Mouse (Mus musculus): ENCODE results near the gene Nprl3.

GRCm38 (mm10) chr11:32253121-32253520 lies 14.4 kb downstream of the Nprl3 start:
- no peak for TF ChIP-seq CTCF (IDR thresholded peaks at IDR 0.05; ENCODE audit: low read depth, low read length)
- no peak for TF ChIP-seq GATA1 (IDR thresholded peaks at IDR 0.05; ENCODE audit: borderline replicate concordance, low read length)
- no peak for TF ChIP-seq GATA2 (IDR thresholded peaks at IDR 0.05; ENCODE audit: borderline replicate concordance, low read depth, low read length)
- TF ChIP-seq TAL1 (conservative IDR thresholded peaks at IDR 0.05; ENCODE audit: low read depth, low read length): no peak

Data from G1E (cell line).